Mouse (Mus musculus): ENCODE results near the gene Txndc5. TPM values are rescaled to one million over a fixed set of nuclear protein-coding genes. Genes with fewer than 3 reads are reported as not detected.

Txndc5 gene
- polyA plus RNA-seq, 1 experiment from 2014 or later = 207 TPM

GRCm38 (mm10) chr13:38451446-38451845 lies 77.2 kb downstream of the Txndc5 start:
- Histone ChIP-seq H3K9ac (ENCODE audit: low read length) (no peak overlapping the region), H3K4me3 (ENCODE audit: control insufficient read depth in 1 of 2, insufficient read depth in 1 of 2, low read depth in 1 of 2, low read length in 2 of 2) (no peak overlapping the region), H3K27me3 (ENCODE audit: control insufficient read depth, insufficient read depth, low read length) (no peaks in the 10 kb centered on the region), H3K27ac (replicated peaks in 1 of 2; ENCODE audit: control insufficient read depth in 1 of 2, insufficient read depth in 1 of 2, low read depth in 2 of 2, low read length in 2 of 2) (peak overlapping the region in 1 of 2 experiments; percentile 53; a peak in 1 of 4 replicates), H3K36me3 (ENCODE audit: control insufficient read depth, insufficient read depth, low read length) (no peaks in the 10 kb centered on the region), H3K4me1 (ENCODE audit: control insufficient read depth in 2 of 2, insufficient read depth in 2 of 2, low read length in 2 of 2) (peaks cover 7 to 9% of the 10 kb centered on the region in 2 experiments), H3K4me2 (ENCODE audit: low read length) (no peak overlapping the region), H3K9me3 (ENCODE audit: control insufficient read depth, low read length) (no peaks in the 10 kb centered on the region)
- 79% methylated on average over 5 of the region's 5 CpGs for WGBS
- ATAC-seq (ENCODE audit: insufficient number of reproducible peaks, insufficient read depth, low FRiP score, low read depth) = no peak

Other genes with a start within 250 kb of the Txndc5 start
- 4.4 and 5.8 TPM in 2 replicates for gene Bmp6, start 183.7 kb downstream of the Txndc5 start, polyA plus RNA-seq (2014; fragmentation: Nextera tagmentation; extraction: Ambion mirVana)
- 13.8 and 17.4 TPM in 2 replicates for gene Bloc1s5, start 106.3 kb upstream of the Txndc5 start, polyA plus RNA-seq (2014; fragmentation: Nextera tagmentation; extraction: Ambion mirVana)
- 38.4 and 41.5 TPM in 2 replicates for gene Eef1e1, start 130.2 kb upstream of the Txndc5 start, polyA plus RNA-seq (2014; fragmentation: Nextera tagmentation; extraction: Ambion mirVana)

All from heart, embryonic 14.5 days (tissue).